Mouse (Mus musculus) erythroblast, embryonic 14.5 days (primary cell): Measurements from ENCODE around the gene Fat3. TPM values are rescaled to one million over a fixed set of nuclear protein-coding genes. Genes with fewer than 3 reads are reported as not detected.

Experiments used
- H3K27me3 ChIP-seq: 2 replicates; pipeline ENCODE4 v1.6.1; 2012; ENCODE audit warnings: inconsistent platforms; ENCODE audit not compliant: control insufficient read depth
- H3K36me3 ChIP-seq: 2 replicates; pipeline ENCODE4 v1.6.1; 2012; ENCODE audit warnings: mild to moderate bottlenecking, inconsistent platforms; ENCODE audit not compliant: control insufficient read depth
- H3K4me1 ChIP-seq: 2 replicates; pipeline ENCODE4 v1.6.1; 2012; ENCODE audit warnings: inconsistent platforms; ENCODE audit not compliant: control insufficient read depth
- H3K4me3 ChIP-seq: replicated peaks from 2 replicates; pipeline ENCODE3; 2012; ENCODE audit warnings: moderate library complexity, mild to moderate bottlenecking, inconsistent platforms
- H3K9me3 ChIP-seq: 2 replicates; pipeline ENCODE4 v1.6.1; 2012; ENCODE audit warnings: low read length, inconsistent platforms, mixed read lengths; ENCODE audit not compliant: control insufficient read depth
- GATA1 ChIP-seq: IDR thresholded peaks from 2 replicates; pipeline ENCODE4 v1.6.1; 2012; ENCODE audit warnings: low read length, inconsistent platforms, mixed read lengths
- TAL1 ChIP-seq: IDR thresholded peaks from 3 replicates; pipeline ENCODE4 v1.6.1; 2012; ENCODE audit warnings: low read length, inconsistent platforms, mixed read lengths
- polyA plus RNA-seq: library from polyadenylated mRNA; stranded (reverse); fragments of >175 nt; gene quantifications from 2 replicates; pipeline ENCODE4 v1.2.3, GENCODE M21; 2012

The Fat3 gene
- polyA plus RNA-seq, 1 experiment = 0.03 TPM

- no peak for TF ChIP-seq TAL1
- no peak for TF ChIP-seq GATA1
- H3K4me3 ChIP-seq = no peak overlapping the region
- H3K27me3 ChIP-seq = no peaks in the 10 kb centered on the region
- peaks cover 39% of the 10 kb centered on the region for H3K4me1 ChIP-seq
- H3K9me3 ChIP-seq = no peaks in the 10 kb centered on the region
- H3K36me3 ChIP-seq = no peaks in the 10 kb centered on the region
Measured at GRCm38 (mm10) chr9:16211468-16211867, 289.6 kb downstream of the Fat3 start.

GRCm38 (mm10) chr9:16202296-16202695, 298.8 kb downstream of the Fat3 start:
- no peak overlapping the region for H3K4me3 ChIP-seq
- H3K4me1 ChIP-seq = no peaks in the 10 kb centered on the region
- H3K36me3 ChIP-seq = no peaks in the 10 kb centered on the region
- H3K27me3 ChIP-seq = no peaks in the 10 kb centered on the region
- TF ChIP-seq TAL1 (no peak), GATA1 (no peak)
- H3K9me3 ChIP-seq = no peaks in the 10 kb centered on the region

- Histone ChIP-seq H3K4me1 (no peaks in the 10 kb centered on the region), H3K36me3 (no peaks in the 10 kb centered on the region), H3K9me3 (no peaks in the 10 kb centered on the region), H3K4me3 (no peak overlapping the region), H3K27me3 (no peaks in the 10 kb centered on the region)
- TF ChIP-seq GATA1 (no peak), TAL1 (no peak)
Measured at GRCm38 (mm10) chr9:16200948-16201347, 300.1 kb downstream of the Fat3 start.

GRCm38 (mm10) chr9:16186461-16186860, 314.6 kb downstream of the Fat3 start:
- no peaks in the 10 kb centered on the region for H3K9me3 ChIP-seq
- TF ChIP-seq GATA1 = no peak
- no peak for TF ChIP-seq TAL1
- no peaks in the 10 kb centered on the region for H3K4me1 ChIP-seq
- no peaks in the 10 kb centered on the region for H3K36me3 ChIP-seq
- H3K27me3 ChIP-seq = no peaks in the 10 kb centered on the region
- H3K4me3 ChIP-seq = no peak overlapping the region

GRCm38 (mm10) chr9:16169238-16169637, 331.8 kb downstream of the Fat3 start:
- no peaks in the 10 kb centered on the region for H3K36me3 ChIP-seq
- no peak overlapping the region for H3K4me3 ChIP-seq
- H3K4me1 ChIP-seq = no peaks in the 10 kb centered on the region
- no peak for TF ChIP-seq TAL1
- TF ChIP-seq GATA1 = no peak
- H3K9me3 ChIP-seq = no peaks in the 10 kb centered on the region
- no peaks in the 10 kb centered on the region for H3K27me3 ChIP-seq

GRCm38 (mm10) chr9:16168051-16168450, 333.0 kb downstream of the Fat3 start:
- Histone ChIP-seq H3K9me3 (no peaks in the 10 kb centered on the region), H3K4me1 (no peaks in the 10 kb centered on the region), H3K27me3 (no peaks in the 10 kb centered on the region), H3K4me3 (no peak overlapping the region), H3K36me3 (no peaks in the 10 kb centered on the region)
- no peak for TF ChIP-seq TAL1

GRCm38 (mm10) chr9:16159366-16159765, 341.7 kb downstream of the Fat3 start:
- Histone ChIP-seq H3K27me3 (no peaks in the 10 kb centered on the region), H3K36me3 (no peaks in the 10 kb centered on the region), H3K9me3 (no peaks in the 10 kb centered on the region; the same call in 1 of the 2 replicates), H3K4me1 (no peaks in the 10 kb centered on the region), H3K4me3 (no peak overlapping the region)
- no peak for TF ChIP-seq GATA1

GRCm38 (mm10) chr9:16153580-16153930, 347.5 kb downstream of the Fat3 start:
- Histone ChIP-seq H3K36me3 (no peaks in the 10 kb centered on the region), H3K9me3 (no peaks in the 10 kb centered on the region), H3K27me3 (no peaks in the 10 kb centered on the region), H3K4me1 (no peaks in the 10 kb centered on the region), H3K4me3 (no peak overlapping the region)
- TF ChIP-seq GATA1 = no peak
- TF ChIP-seq TAL1 = no peak

GRCm38 (mm10) chr9:16152756-16153579, 348.1 kb downstream of the Fat3 start:
- TF ChIP-seq TAL1 (no peak), GATA1 (no peak)
- Histone ChIP-seq H3K36me3 (no peaks in the 10 kb centered on the region), H3K4me1 (no peaks in the 10 kb centered on the region), H3K27me3 (no peaks in the 10 kb centered on the region), H3K9me3 (no peaks in the 10 kb centered on the region), H3K4me3 (no peak overlapping the region)

GRCm38 (mm10) chr9:16150046-16150445, 351.0 kb downstream of the Fat3 start:
- H3K27me3 ChIP-seq = no peaks in the 10 kb centered on the region
- H3K4me3 ChIP-seq = no peak overlapping the region
- H3K9me3 ChIP-seq = no peaks in the 10 kb centered on the region
- no peak for TF ChIP-seq GATA1
- no peak for TF ChIP-seq TAL1
- no peaks in the 10 kb centered on the region for H3K4me1 ChIP-seq
- no peaks in the 10 kb centered on the region for H3K36me3 ChIP-seq
